Mouse (Mus musculus): Measurements from ENCODE around the gene Slc25a47. TPM values are rescaled to one million over a fixed set of nuclear protein-coding genes. Genes with fewer than 3 reads are reported as not detected.

The Slc25a47 gene
- polyA plus RNA-seq, 2 experiments from 2014 or later = 1.2 to 2.6 TPM

Other genes with a start within 250 kb of the Slc25a47 start
- gene Degs2, start 133.7 kb upstream of the Slc25a47 start, polyA plus RNA-seq (2017; shearing (Covaris generic)) = 1 to 10 TPM; 7.4 to 7.8 TPM
- gene Yy1, start 43.1 kb upstream of the Slc25a47 start, polyA plus RNA-seq (2017; shearing (Covaris generic)) = 10 to 100 TPM; 12.7 to 17.1 TPM
- 1 to 10 TPM; 3.0 to 3.8 TPM for gene Slc25a29, start 163 bp upstream of the Slc25a47 start, polyA plus RNA-seq (2017; shearing (Covaris generic))
- gene Wdr25, start 57.6 kb downstream of the Slc25a47 start, polyA plus RNA-seq (2017; shearing (Covaris generic)) = 10 to 100 TPM in 1 of 2 experiments, 1 to 10 TPM in 1; 5.7 to 19.2 TPM
- gene Wars, start 58.1 kb downstream of the Slc25a47 start, polyA plus RNA-seq (2017; shearing (Covaris generic)) = 10 to 100 TPM; 52.8 to 85.9 TPM
- gene Begain, start 232.2 kb downstream of the Slc25a47 start, polyA plus RNA-seq (2017; shearing (Covaris generic)) = under 1 TPM; 0.19 to 0.22 TPM

Data from CD4-positive, CD25-positive, alpha-beta regulatory T cell, adult 4 months (primary cell).